Mouse (Mus musculus): Measurements from ENCODE around the gene Swi5. TPM values are rescaled to one million over a fixed set of nuclear protein-coding genes. Genes with fewer than 3 reads are reported as not detected.
A peak's percentile ranks its signal among the peaks of the same experiment; 100 is the strongest.

The Swi5 gene
- polyA plus RNA-seq, 1 experiment from 2014 or later, result 372 TPM

DNA sequence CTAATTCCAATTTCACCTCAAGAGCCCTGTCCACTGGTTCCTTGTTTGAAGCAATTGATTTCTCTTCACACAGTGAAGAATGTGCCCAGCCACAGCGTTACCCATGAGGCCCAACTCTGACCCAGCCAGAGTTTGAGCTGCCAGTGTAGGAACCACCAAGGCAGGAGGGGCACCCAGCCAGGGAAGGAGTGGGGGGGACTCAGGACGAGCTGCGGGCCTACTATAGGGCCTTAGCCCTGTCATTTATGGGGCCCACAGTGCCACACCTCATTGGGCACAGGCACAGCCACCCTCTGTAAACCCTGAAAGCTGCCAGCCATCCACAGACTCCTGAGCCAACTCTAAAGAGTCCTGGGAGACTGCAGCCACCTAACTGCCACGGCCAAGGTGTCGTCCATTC is 33.3 kb downstream of the Swi5 start:
- Histone ChIP-seq H3K9me3 (replicated peaks; ENCODE audit: control insufficient read depth, low read length) (no peaks in the 10 kb centered on the region), H3K27me3 (ENCODE audit: control insufficient read depth, insufficient read depth, low read length) (no peaks in the 10 kb centered on the region), H3K9ac (ENCODE audit: low read length) (no peak overlapping the region), H3K4me2 (ENCODE audit: low read depth, low read length) (no peak overlapping the region), H3K36me3 (ENCODE audit: control insufficient read depth, insufficient read depth, low read length) (0 out of 2 replicates have a peak, but pooled peaks cover 6% of the 10 kb centered on the region), H3K4me1 (ENCODE audit: control insufficient read depth, insufficient read depth, low read length) (peaks cover 20% of the 10 kb centered on the region), H3K27ac (ENCODE audit: low read length) (no peak overlapping the region), H3K4me3 (replicated peaks; ENCODE audit: low read length) (no peak overlapping the region)
- no peak for ATAC-seq (ENCODE audit: insufficient read depth, low FRiP score)
- WGBS, result 75% methylated on average over 5 of the region's 5 CpGs

DNA sequence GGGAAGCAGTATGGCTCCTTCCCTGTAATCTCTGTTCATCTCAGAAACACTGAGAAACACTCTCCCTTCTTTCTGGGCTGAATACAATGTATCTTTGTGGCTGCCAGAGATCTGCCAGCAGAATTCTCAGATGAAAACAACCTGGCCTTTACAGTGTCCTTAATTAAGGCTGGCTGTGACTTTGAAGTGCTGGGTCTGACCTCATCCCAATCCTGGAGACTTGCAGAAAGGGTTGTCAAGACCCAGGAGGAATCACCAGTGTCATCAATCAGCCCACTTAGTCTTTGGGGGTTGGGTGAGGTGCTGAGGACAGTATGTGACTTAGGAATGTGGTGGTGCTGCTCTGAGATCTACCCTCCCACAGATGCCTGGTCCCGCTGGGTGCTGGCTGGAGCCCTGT is 34.5 kb downstream of the Swi5 start:
- no peak for ATAC-seq (ENCODE audit: insufficient read depth, low FRiP score)
- WGBS, result 83% methylated on average over 1 of the region's 1 CpGs

DNA sequence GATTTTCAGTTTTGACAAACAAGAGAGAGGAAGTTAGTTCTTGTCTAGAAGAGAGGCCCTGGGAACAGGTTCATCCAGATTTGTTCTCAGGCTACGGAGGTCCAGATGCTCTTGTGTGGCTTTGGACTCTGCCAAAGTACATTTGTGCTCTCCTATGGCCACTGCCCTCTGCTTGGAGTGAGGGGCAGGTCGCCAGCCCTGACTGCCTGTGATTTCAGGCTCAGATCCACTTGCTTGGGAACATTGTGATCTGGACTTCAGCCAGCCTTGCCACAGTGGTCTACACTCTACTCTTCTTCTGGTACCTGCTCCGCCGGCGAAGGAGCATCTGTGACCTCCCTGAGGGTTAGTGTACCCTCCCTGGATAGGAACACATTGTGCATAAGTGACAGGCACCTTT is 35.2 kb downstream of the Swi5 start:
- H3K27me3 ChIP-seq (ENCODE audit: control insufficient read depth, insufficient read depth, low read length), result no peaks in the 10 kb centered on the region
- H3K4me2 ChIP-seq (ENCODE audit: low read depth, low read length), result no peak overlapping the region
- 84% methylated on average over 5 of the region's 5 CpGs for WGBS
- peak overlapping the region; percentile 40; the same call in 1 of the 2 replicates for H3K27ac ChIP-seq (ENCODE audit: low read length)
- H3K4me3 ChIP-seq (replicated peaks; ENCODE audit: low read length), result no peak overlapping the region
- ATAC-seq (ENCODE audit: insufficient read depth, low FRiP score), result no peak
- no peak overlapping the region for H3K9ac ChIP-seq (ENCODE audit: low read length)
- peaks cover 11% of the 10 kb centered on the region; the same call in 1 of the 2 replicates for H3K4me1 ChIP-seq (ENCODE audit: control insufficient read depth, insufficient read depth, low read length)
- 0 out of 2 replicates have a peak, but pooled peaks cover 21% of the 10 kb centered on the region for H3K36me3 ChIP-seq (ENCODE audit: control insufficient read depth, insufficient read depth, low read length)
- no peaks in the 10 kb centered on the region for H3K9me3 ChIP-seq (replicated peaks; ENCODE audit: control insufficient read depth, low read length)

More for the DNA sequence above, 34.5 kb downstream of the Swi5 start:
- Histone ChIP-seq H3K27me3 (ENCODE audit: control insufficient read depth, insufficient read depth, low read length) (no peaks in the 10 kb centered on the region), H3K9me3 (replicated peaks; ENCODE audit: control insufficient read depth, low read length) (no peaks in the 10 kb centered on the region), H3K27ac (ENCODE audit: low read length) (no peak overlapping the region), H3K36me3 (ENCODE audit: control insufficient read depth, insufficient read depth, low read length) (0 out of 2 replicates have a peak, but pooled peaks cover 14% of the 10 kb centered on the region), H3K4me1 (ENCODE audit: control insufficient read depth, insufficient read depth, low read length) (peaks cover 11% of the 10 kb centered on the region; the same call in 1 of the 2 replicates), H3K4me2 (ENCODE audit: low read depth, low read length) (no peak overlapping the region), H3K4me3 (replicated peaks; ENCODE audit: low read length) (no peak overlapping the region), H3K9ac (ENCODE audit: low read length) (no peak overlapping the region; the same call in 1 of the 2 replicates)

DNA sequence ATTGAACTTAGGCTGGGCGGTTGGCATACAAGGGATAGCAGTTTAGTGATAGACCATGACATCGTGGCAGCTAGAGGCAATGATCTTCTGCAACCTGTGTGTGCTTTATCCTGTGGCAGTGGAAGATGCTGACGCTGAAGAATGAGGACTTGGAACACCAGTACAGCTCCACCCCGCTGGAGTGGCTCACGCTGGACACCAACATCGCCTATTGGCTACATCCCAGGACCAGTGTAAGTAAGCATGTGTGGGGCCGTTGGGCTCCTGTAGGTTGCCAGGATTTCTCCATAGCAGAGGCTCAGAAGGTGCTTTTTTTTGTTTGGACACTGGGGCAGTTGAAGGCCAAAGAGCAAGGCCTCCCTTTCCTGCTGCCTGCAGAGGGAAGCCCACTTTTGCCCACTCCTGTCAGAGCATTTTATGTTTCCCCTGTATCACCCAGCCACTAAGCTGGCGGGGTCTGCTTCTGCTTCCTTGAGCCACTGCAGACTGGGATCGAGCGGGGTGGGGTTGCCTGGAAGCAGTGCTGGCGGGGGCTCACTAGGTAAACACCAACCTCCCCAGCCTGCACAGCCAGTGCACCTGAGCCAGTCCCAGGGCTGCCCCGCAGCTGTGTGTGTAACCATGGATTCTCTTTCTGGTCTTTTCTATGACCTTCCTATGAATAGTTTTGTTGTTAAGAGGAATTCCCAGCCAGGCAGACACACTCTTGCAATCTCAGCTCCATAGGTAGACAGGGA is 35.9 kb downstream of the Swi5 start:
- Histone ChIP-seq H3K36me3 (ENCODE audit: control insufficient read depth, insufficient read depth, low read length) (0 out of 2 replicates have a peak, but pooled peaks cover 21% of the 10 kb centered on the region), H3K9ac (ENCODE audit: low read length) (no peak overlapping the region), H3K4me3 (replicated peaks; ENCODE audit: low read length) (no peak overlapping the region), H3K4me2 (ENCODE audit: low read depth, low read length) (no peak overlapping the region), H3K27ac (ENCODE audit: low read length) (peak overlapping the region; percentile 40; the same call in 1 of the 2 replicates), H3K27me3 (ENCODE audit: control insufficient read depth, insufficient read depth, low read length) (no peaks in the 10 kb centered on the region), H3K9me3 (replicated peaks; ENCODE audit: control insufficient read depth, low read length) (no peaks in the 10 kb centered on the region), H3K4me1 (ENCODE audit: control insufficient read depth, insufficient read depth, low read length) (peaks cover 11% of the 10 kb centered on the region; the same call in 1 of the 2 replicates)
- WGBS, result 62% methylated on average over 12 of the region's 12 CpGs
- ATAC-seq (ENCODE audit: insufficient read depth, low FRiP score), result no peak; the same call in 1 of the 2 replicates

DNA sequence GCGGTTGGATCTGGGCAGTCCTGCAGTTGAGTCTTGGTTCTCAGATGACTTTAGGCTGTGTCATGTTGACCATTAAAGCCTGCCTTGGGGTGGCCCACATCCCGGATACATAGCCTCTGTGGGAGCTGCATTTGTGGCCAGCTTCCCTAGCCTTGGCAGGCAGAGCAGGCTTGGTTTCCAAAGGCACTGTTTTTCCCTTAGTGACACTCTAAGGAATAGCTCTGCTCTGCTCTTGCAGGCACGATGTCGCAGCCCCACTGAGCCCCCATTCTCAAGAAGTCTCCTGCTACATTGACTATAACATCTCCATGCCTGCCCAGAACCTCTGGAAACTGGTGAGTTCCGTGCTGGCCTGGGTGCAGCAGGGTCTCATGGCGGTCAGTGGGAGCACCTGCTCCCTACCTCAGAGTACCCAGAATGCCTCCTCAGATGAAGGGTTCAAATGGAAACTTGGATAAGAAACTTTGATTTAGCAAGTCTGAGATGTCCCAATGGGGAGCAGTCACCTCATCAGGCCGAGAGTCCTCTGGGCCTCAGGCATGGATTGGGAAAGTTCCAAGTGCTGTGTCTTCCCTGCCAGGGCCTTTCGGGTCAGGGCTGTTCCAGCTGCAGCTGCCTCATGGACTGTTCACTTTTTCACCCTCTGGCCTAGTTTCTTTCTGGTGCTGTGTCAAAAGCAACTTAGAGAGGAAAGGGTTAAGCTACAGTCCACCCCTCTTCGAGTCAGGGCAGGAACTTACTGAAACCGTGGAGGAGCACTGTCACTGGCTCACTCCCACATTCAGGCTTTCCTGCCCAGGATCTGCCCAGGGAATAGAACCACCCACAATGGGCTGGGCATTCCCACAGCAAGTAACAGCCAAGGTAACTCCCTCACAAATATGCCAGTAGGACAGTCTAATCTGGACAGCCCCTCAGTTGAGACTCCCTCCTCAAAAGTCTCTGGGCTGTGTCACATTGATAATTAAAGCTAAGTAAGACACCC is 39.2 kb downstream of the Swi5 start:
- 0 out of 2 replicates have a peak, but pooled peaks cover 21% of the 10 kb centered on the region for H3K36me3 ChIP-seq (ENCODE audit: control insufficient read depth, insufficient read depth, low read length)
- 73% methylated on average over 10 of the region's 10 CpGs for WGBS

DNA sequence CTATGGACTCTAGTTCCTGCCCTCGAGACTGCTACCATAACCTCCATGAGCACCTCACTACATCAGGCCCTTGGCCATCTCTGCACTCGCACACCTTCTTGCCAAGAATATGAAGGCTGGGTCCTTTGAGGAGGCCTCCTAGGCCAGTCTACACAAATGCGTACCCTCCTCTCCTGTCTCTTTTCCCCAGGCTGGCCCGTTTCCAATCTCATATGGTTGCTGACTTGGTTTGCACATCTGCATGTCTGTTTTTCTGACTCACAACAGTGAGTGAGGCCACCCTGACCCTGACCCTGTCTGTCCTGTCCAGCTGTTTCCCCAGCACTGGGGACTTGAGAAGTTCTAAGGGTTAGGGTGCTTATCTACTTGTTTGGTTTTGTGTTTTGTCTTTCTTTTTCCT is 41.1 kb downstream of the Swi5 start:
- Histone ChIP-seq H3K36me3 (ENCODE audit: control insufficient read depth, insufficient read depth, low read length) (0 out of 2 replicates have a peak, but pooled peaks cover 16% of the 10 kb centered on the region), H3K9ac (ENCODE audit: low read length) (no peak overlapping the region; the same call in 1 of the 2 replicates), H3K4me2 (ENCODE audit: low read depth, low read length) (no peak overlapping the region), H3K4me3 (replicated peaks; ENCODE audit: low read length) (no peak overlapping the region), H3K27ac (ENCODE audit: low read length) (no peak overlapping the region), H3K9me3 (replicated peaks; ENCODE audit: control insufficient read depth, low read length) (no peaks in the 10 kb centered on the region), H3K27me3 (ENCODE audit: control insufficient read depth, insufficient read depth, low read length) (no peaks in the 10 kb centered on the region), H3K4me1 (ENCODE audit: control insufficient read depth, insufficient read depth, low read length) (no peaks in the 10 kb centered on the region)
- WGBS, result 85% methylated on average over 4 of the region's 4 CpGs
- no peak for ATAC-seq (ENCODE audit: insufficient read depth, low FRiP score)

More for the DNA sequence above, 39.2 kb downstream of the Swi5 start:
- H3K4me3 ChIP-seq (replicated peaks; ENCODE audit: low read length), result no peak overlapping the region
- H3K27me3 ChIP-seq (ENCODE audit: control insufficient read depth, insufficient read depth, low read length), result no peaks in the 10 kb centered on the region
- ATAC-seq (ENCODE audit: insufficient read depth, low FRiP score), result no peak
- no peaks in the 10 kb centered on the region for H3K9me3 ChIP-seq (replicated peaks; ENCODE audit: control insufficient read depth, low read length)
- H3K4me2 ChIP-seq (ENCODE audit: low read depth, low read length), result no peak overlapping the region
- H3K27ac ChIP-seq (ENCODE audit: low read length), result no peak overlapping the region
- peaks cover 10% of the 10 kb centered on the region; the same call in 1 of the 2 replicates for H3K4me1 ChIP-seq (ENCODE audit: control insufficient read depth, insufficient read depth, low read length)
- H3K9ac ChIP-seq (ENCODE audit: low read length), result no peak overlapping the region

DNA sequence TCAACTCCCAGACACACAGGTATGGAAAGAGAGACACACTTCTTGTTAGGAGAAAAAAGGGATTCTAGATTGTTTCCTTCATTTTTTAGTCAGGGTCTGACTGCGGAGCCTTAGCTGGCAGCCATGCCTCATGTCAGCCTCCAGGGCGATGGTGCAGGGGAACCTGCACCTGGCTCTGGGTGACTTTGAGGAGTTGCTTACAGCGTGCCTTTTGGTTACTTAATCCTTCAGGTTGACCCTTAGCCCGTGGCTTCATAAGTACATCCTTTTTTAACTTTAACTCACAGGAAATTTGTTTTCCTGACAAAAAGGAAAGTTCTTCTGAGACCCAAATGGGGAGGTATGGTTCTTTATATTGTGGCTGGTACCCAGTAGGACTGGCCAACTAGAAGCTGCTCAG is 44.9 kb downstream of the Swi5 start:
- Histone ChIP-seq H3K4me1 (ENCODE audit: control insufficient read depth, insufficient read depth, low read length) (no peaks in the 10 kb centered on the region), H3K9ac (ENCODE audit: low read length) (no peak overlapping the region), H3K4me3 (replicated peaks; ENCODE audit: low read length) (no peak overlapping the region), H3K36me3 (ENCODE audit: control insufficient read depth, insufficient read depth, low read length) (0 out of 2 replicates have a peak, but pooled peaks cover 4% of the 10 kb centered on the region), H3K9me3 (replicated peaks; ENCODE audit: control insufficient read depth, low read length) (no peaks in the 10 kb centered on the region), H3K27ac (ENCODE audit: low read length) (no peak overlapping the region), H3K27me3 (ENCODE audit: control insufficient read depth, insufficient read depth, low read length) (no peaks in the 10 kb centered on the region), H3K4me2 (ENCODE audit: low read depth, low read length) (no peak overlapping the region)
- WGBS, result 81% methylated on average over 4 of the region's 4 CpGs
- ATAC-seq (ENCODE audit: insufficient read depth, low FRiP score), result no peak

DNA sequence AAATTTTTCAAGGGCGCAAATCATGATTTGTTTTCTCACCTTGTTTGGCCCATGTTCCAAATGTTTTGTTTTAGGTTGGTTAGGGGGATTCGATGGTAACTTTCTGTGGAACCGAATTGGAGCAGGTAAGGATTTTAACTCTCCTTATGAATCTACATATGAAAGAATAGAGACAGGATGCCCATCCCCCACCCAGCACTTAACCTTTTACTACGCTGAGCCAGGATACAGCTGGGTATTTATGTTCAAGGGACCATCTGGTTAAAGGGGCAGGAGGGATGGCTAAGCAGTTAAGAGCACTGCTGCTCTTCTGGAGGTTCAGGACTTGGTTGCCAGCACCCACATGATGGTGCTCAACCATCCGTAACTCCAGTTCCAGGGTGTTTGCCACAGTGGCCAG is 47.3 kb downstream of the Swi5 start:
- Histone ChIP-seq H3K36me3 (ENCODE audit: control insufficient read depth, insufficient read depth, low read length) (no peaks in the 10 kb centered on the region), H3K4me1 (ENCODE audit: control insufficient read depth, insufficient read depth, low read length) (peaks cover 3% of the 10 kb centered on the region; the same call in 1 of the 2 replicates), H3K4me3 (replicated peaks; ENCODE audit: low read length) (no peak overlapping the region), H3K9ac (ENCODE audit: low read length) (no peak overlapping the region), H3K27ac (ENCODE audit: low read length) (no peak overlapping the region), H3K9me3 (replicated peaks; ENCODE audit: control insufficient read depth, low read length) (no peaks in the 10 kb centered on the region), H3K27me3 (ENCODE audit: control insufficient read depth, insufficient read depth, low read length) (no peaks in the 10 kb centered on the region), H3K4me2 (ENCODE audit: low read depth, low read length) (no peak overlapping the region)
- no peak for ATAC-seq (ENCODE audit: insufficient read depth, low FRiP score)
- WGBS, result 87% methylated on average over 5 of the region's 5 CpGs

All from stomach, embryonic 16.5 days (tissue).